Mouse (Mus musculus) hindbrain, embryonic 14.5 days (tissue): ENCODE data around the gene Stag1. TPM values are rescaled to one million over a fixed set of nuclear protein-coding genes. Genes with fewer than 3 reads are reported as not detected.

Experiments used
- ATAC-seq: fragments of 200-750 bp; cut with Nextera tagmentation; 2 replicates; pipeline ENCODE4 v1.8.0; 2017; ENCODE audit warnings: moderate number of reproducible peaks, mild to moderate bottlenecking, moderate TSS enrichment, moderate library complexity; ENCODE audit not compliant: low FRiP score
- DNase-seq: peaks from one replicate; pipeline ENCODE4 v3.0.0-alpha.2; 2015; ENCODE audit warnings: low spot score
- H3K27ac ChIP-seq: fragments of 300-500 bp; sonication (generic); 2 replicates; pipeline ENCODE4 v1.5.1; 2014; ENCODE audit warnings: mild to moderate bottlenecking, moderate library complexity
- H3K27me3 ChIP-seq: fragments of 300-500 bp; sonication (generic); 2 replicates; pipeline ENCODE4 v1.6.1; 2014; ENCODE audit warnings: mild to moderate bottlenecking, low read length, mixed read lengths; ENCODE audit not compliant: control insufficient read depth, insufficient read depth
- H3K36me3 ChIP-seq: fragments of 300-500 bp; sonication (generic); replicated peaks from 2 replicates; pipeline ENCODE4 v1.6.1; 2014; ENCODE audit not compliant: control insufficient read depth, insufficient read depth
- H3K4me1 ChIP-seq: fragments of 300-500 bp; sonication (generic); replicated peaks from 2 replicates; pipeline ENCODE4 v1.6.1; 2014; ENCODE audit warnings: antibody characterized with exemption, low read length, mixed read lengths; ENCODE audit not compliant: control insufficient read depth, insufficient read depth
- H3K4me2 ChIP-seq: fragments of 300-500 bp; sonication (generic); replicated peaks from 2 replicates; pipeline ENCODE4 v1.6.1; 2014; ENCODE audit warnings: mild to moderate bottlenecking, moderate library complexity
- H3K4me3 ChIP-seq: fragments of 300-500 bp; sonication (generic); replicated peaks from 2 replicates; pipeline ENCODE4 v1.5.1; 2014; ENCODE audit warnings: mild to moderate bottlenecking, low read length
- H3K9ac ChIP-seq: fragments of 300-500 bp; sonication (generic); 2 replicates; pipeline ENCODE4 v1.6.1; 2014
- H3K9me3 ChIP-seq: fragments of 300-500 bp; sonication (generic); 2 replicates; pipeline ENCODE4 v1.6.1; 2016; ENCODE audit warnings: low read length; ENCODE audit not compliant: control insufficient read depth
- WGBS: fragments of 180-500 bp; shearing (Covaris S2); extraction: QIAGEN DNeasy Blood & Tissue Kit; methylation state at CpG from one replicate; pipeline ENCODE4 v1.1.7; 2014; 5-methylcytosine and 5-hydroxymethylcytosine counted together
- polyA plus RNA-seq: library from polyadenylated mRNA; unstranded; fragments of >200 nt; fragmentation: Nextera tagmentation; extraction: Ambion mirVana; gene quantifications from 2 replicates; pipeline ENCODE4 v1.2.1, GENCODE M21; 2014

The Stag1 gene
- polyA plus RNA-seq, 1 experiment from 2014 or later = 39.5 TPM

- no peak for ATAC-seq
- no peaks in the 10 kb centered on the region for H3K36me3 ChIP-seq
- H3K4me2 ChIP-seq = peak overlapping the region; percentile 78
- no peaks in the 10 kb centered on the region for H3K9me3 ChIP-seq
- H3K4me1 ChIP-seq = peaks cover 32% of the 10 kb centered on the region
- peak; percentile 61 for DNase-seq
- no peaks in the 10 kb centered on the region for H3K27me3 ChIP-seq
- H3K27ac ChIP-seq = peak overlapping the region; percentile 100
- peak overlapping the region; percentile 92 for H3K4me3 ChIP-seq
- WGBS = 1% methylated on average over 16 of the region's 16 CpGs
- peak overlapping the region; percentile 89 for H3K9ac ChIP-seq
Observed at GRCm38 (mm10) chr9:100642186-100642839, 44.7 kb downstream of the Stag1 start.

GRCm38 (mm10) chr9:100642840-100643697, 45.5 kb downstream of the Stag1 start:
- ATAC-seq = peak; percentile 98
- no peaks in the 10 kb centered on the region for H3K36me3 ChIP-seq
- peaks cover 32% of the 10 kb centered on the region for H3K4me1 ChIP-seq
- H3K27ac ChIP-seq = peak overlapping the region; percentile 100
- H3K4me2 ChIP-seq = peak overlapping the region; percentile 78
- peak overlapping the region; percentile 92 for H3K4me3 ChIP-seq
- H3K27me3 ChIP-seq = no peaks in the 10 kb centered on the region
- DNase-seq = peak; percentile 99
- H3K9ac ChIP-seq = peak overlapping the region; percentile 95
- no peaks in the 10 kb centered on the region for H3K9me3 ChIP-seq
- WGBS = under 1% methylated on average over 72 of the region's 97 CpGs

- no peaks in the 10 kb centered on the region for H3K9me3 ChIP-seq
- peak overlapping the region; percentile 92 for H3K4me3 ChIP-seq
- peaks cover 32% of the 10 kb centered on the region for H3K4me1 ChIP-seq
- DNase-seq (peak; percentile 63), ATAC-seq (peak; percentile 28)
- peak overlapping the region; percentile 100 for H3K27ac ChIP-seq
- H3K4me2 ChIP-seq = peak overlapping the region; percentile 72
- peak overlapping the region; percentile 95 for H3K9ac ChIP-seq
- no peaks in the 10 kb centered on the region for H3K36me3 ChIP-seq
- H3K27me3 ChIP-seq = no peaks in the 10 kb centered on the region
- 0% methylated on average over 45 of the region's 64 CpGs for WGBS
Observed at GRCm38 (mm10) chr9:100644071-100644771, 46.6 kb downstream of the Stag1 start.

- no peak overlapping the region for H3K27ac ChIP-seq
Observed at GRCm38 (mm10) chr9:100645026-100645940, 47.7 kb downstream of the Stag1 start.

GRCm38 (mm10) chr9:100646276-100646675, 48.7 kb downstream of the Stag1 start:
- DNase-seq = no peak
- no peak for ATAC-seq

More at GRCm38 (mm10) chr9:100645026-100645940, 47.7 kb downstream of the Stag1 start:
- Histone ChIP-seq H3K4me1 (peaks cover 32% of the 10 kb centered on the region), H3K9me3 (no peaks in the 10 kb centered on the region), H3K9ac (peak overlapping the region; percentile 95; the same call in 1 of the 2 replicates), H3K4me3 (peak overlapping the region; percentile 92), H3K36me3 (no peaks in the 10 kb centered on the region), H3K27me3 (no peaks in the 10 kb centered on the region), H3K4me2 (peak overlapping the region; percentile 72)
- ATAC-seq (no peak), DNase-seq (no peak)
- 30% methylated on average over 8 of the region's 8 CpGs for WGBS

GRCm38 (mm10) chr9:100647774-100648323, 50.3 kb downstream of the Stag1 start:
- Histone ChIP-seq H3K4me2 (no peak overlapping the region), H3K27me3 (no peaks in the 10 kb centered on the region), H3K36me3 (no peaks in the 10 kb centered on the region), H3K9ac (no peak overlapping the region), H3K27ac (no peak overlapping the region), H3K4me1 (peaks cover 14% of the 10 kb centered on the region), H3K4me3 (no peak overlapping the region), H3K9me3 (no peaks in the 10 kb centered on the region)
- no peak for DNase-seq
- 90% methylated on average over 2 of the region's 2 CpGs for WGBS
- no peak for ATAC-seq

More at GRCm38 (mm10) chr9:100646276-100646675, 48.7 kb downstream of the Stag1 start:
- Histone ChIP-seq H3K4me3 (no peak overlapping the region), H3K9ac (no peak overlapping the region), H3K4me1 (peaks cover 23% of the 10 kb centered on the region), H3K9me3 (no peaks in the 10 kb centered on the region), H3K4me2 (no peak overlapping the region), H3K27me3 (no peaks in the 10 kb centered on the region), H3K27ac (no peak overlapping the region), H3K36me3 (no peaks in the 10 kb centered on the region)
- WGBS = 80% methylated on average over 2 of the region's 2 CpGs

GRCm38 (mm10) chr9:100654104-100654503, 56.5 kb downstream of the Stag1 start:
- Histone ChIP-seq H3K4me1 (no peaks in the 10 kb centered on the region), H3K9me3 (no peaks in the 10 kb centered on the region), H3K4me2 (no peak overlapping the region), H3K27me3 (no peaks in the 10 kb centered on the region), H3K9ac (no peak overlapping the region), H3K27ac (no peak overlapping the region), H3K36me3 (no peaks in the 10 kb centered on the region), H3K4me3 (no peak overlapping the region)
- ATAC-seq (no peak), DNase-seq (no peak)
- WGBS = 77% methylated on average over 3 of the region's 3 CpGs

GRCm38 (mm10) chr9:100656058-100656457, 58.5 kb downstream of the Stag1 start:
- Histone ChIP-seq H3K4me3 (no peak overlapping the region), H3K9ac (no peak overlapping the region), H3K4me1 (no peaks in the 10 kb centered on the region), H3K27me3 (no peaks in the 10 kb centered on the region), H3K27ac (no peak overlapping the region), H3K4me2 (no peak overlapping the region), H3K9me3 (no peaks in the 10 kb centered on the region), H3K36me3 (no peaks in the 10 kb centered on the region)
- 99% methylated on average over 4 of the region's 4 CpGs for WGBS
- DNase-seq = no peak
- no peak for ATAC-seq
